Comparison of ENCODE assay signal across 8 mouse cellular contexts in the genomic region with DNA sequence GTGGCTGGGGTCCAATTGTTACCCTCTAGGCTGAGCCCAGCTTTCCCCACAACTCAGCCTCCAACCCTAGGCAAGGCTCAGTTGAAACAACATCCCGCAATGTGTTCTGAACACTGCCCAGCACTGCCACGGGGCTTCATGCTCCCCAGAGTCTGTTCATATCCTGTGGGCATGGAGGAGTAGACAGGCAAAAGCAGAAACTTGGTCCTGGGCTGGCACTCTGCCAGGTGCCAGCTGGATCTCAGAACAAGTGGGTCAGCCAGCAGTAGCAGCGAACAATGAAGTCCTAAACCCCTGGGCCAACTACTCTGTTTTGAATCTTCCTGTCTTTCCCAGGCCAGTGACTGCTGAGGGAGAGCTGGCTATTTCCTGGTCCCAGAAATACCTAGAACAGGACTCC. TPM values are rescaled to one million over a fixed set of nuclear protein-coding genes. Genes with fewer than 3 reads are reported as not detected.
DNase-seq lines count a peak whose midpoint lies in the region; ATAC-seq and TF ChIP-seq lines count a peak whose summit lies in the region.

No protein-coding gene starts in this region.

- H3K4me2 ChIP-seq in forebrain, embryonic 11.5 days (ENCODE audit: low read depth, low read length, severe bottlenecking) = no peak overlapping the region
- H3K4me2 ChIP-seq in lung, postnatal 0 days (replicated peaks; ENCODE audit: low read depth, low read length) = no peak overlapping the region

- no peak for ATAC-seq in forebrain, embryonic 11.5 days (replicated peaks; ENCODE audit: low FRiP score)
- peak; percentile 24 for ATAC-seq in lung, postnatal 0 days
- no peak for ATAC-seq in granulocyte monocyte progenitor cell, adult 5-6 weeks (replicated peaks; ENCODE audit: poor library complexity, severe bottlenecking)

- no peak overlapping the region for H3K4me3 ChIP-seq in forebrain, embryonic 10.5 days
- H3K4me3 ChIP-seq in forebrain, embryonic 11.5 days (ENCODE audit: low read depth, low read length) = no peak overlapping the region
- no peak overlapping the region for H3K4me3 ChIP-seq in lung, postnatal 0 days (ENCODE audit: low read depth, low read length)

- peak overlapping the region; percentile 17; the same call in 1 of the 2 replicates for H3K27ac ChIP-seq in forebrain, embryonic 10.5 days
- H3K27ac ChIP-seq in forebrain, embryonic 11.5 days (ENCODE audit: low read depth, low read length) = no peak overlapping the region
- peak overlapping the region; percentile 76 for H3K27ac ChIP-seq in lung, postnatal 0 days (ENCODE audit: low read length)

- DNase-seq in forebrain, embryonic 10.5 days (ENCODE audit: extremely low spot score, low spot score) = no peak
- no peak for DNase-seq in forebrain, embryonic 11.5 days (ENCODE audit: low spot score)
- peak; percentile 73 to 78 for DNase-seq in right cerebral cortex, postnatal 10 days (ENCODE audit: low spot score in 2 of 2)
- no peak for DNase-seq in right cerebral cortex, postnatal 25 days
- DNase-seq in heart, postnatal 25 days (ENCODE audit: low spot score) = peak; percentile 33
- DNase-seq in lung, postnatal 0 days (ENCODE audit: low spot score) = no peak
- DNase-seq in thymus, postnatal 10 days (ENCODE audit: low spot score in 2 of 2) = no peak

- no peaks in the 10 kb centered on the region; the same call in 1 of the 2 replicates for H3K4me1 ChIP-seq in forebrain, embryonic 10.5 days
- no peaks in the 10 kb centered on the region for H3K4me1 ChIP-seq in forebrain, embryonic 11.5 days (replicated peaks; ENCODE audit: control insufficient read depth, insufficient read depth, low read length)
- H3K4me1 ChIP-seq in lung, postnatal 0 days (ENCODE audit: insufficient read depth, low read depth, low read length) = peaks cover 3% of the 10 kb centered on the region; the same call in 1 of the 2 replicates

- intact Hi-C loops in heart, postnatal 25 days (cut with DNase I) = no loop called here

- no peak for TF ChIP-seq EP300 in lung, postnatal 0 days (IDR thresholded peaks at IDR 0.05)

- 92% methylated on average over 3 of the region's 3 CpGs for WGBS in forebrain, embryonic 10.5 days
- 91% methylated on average over 3 of the region's 3 CpGs for WGBS in forebrain, embryonic 11.5 days
- WGBS in lung, postnatal 0 days = 41% methylated on average over 3 of the region's 3 CpGs

- no peak overlapping the region for H3K9ac ChIP-seq in forebrain, embryonic 11.5 days (ENCODE audit: low read length)
- H3K9ac ChIP-seq in lung, postnatal 0 days (replicated peaks; ENCODE audit: low read depth) = no peak overlapping the region

- peaks cover 70% of the 10 kb centered on the region for H3K36me3 ChIP-seq in forebrain, embryonic 10.5 days (replicated peaks)
- no peaks in the 10 kb centered on the region; the same call in 1 of the 2 replicates for H3K36me3 ChIP-seq in forebrain, embryonic 11.5 days (ENCODE audit: control insufficient read depth, insufficient read depth, low read length)
- H3K36me3 ChIP-seq in lung, postnatal 0 days (ENCODE audit: insufficient read depth, low read length) = peaks cover 12% of the 10 kb centered on the region; the same call in 1 of the 2 replicates

- no peaks in the 10 kb centered on the region for H3K9me3 ChIP-seq in forebrain, embryonic 10.5 days
- no peaks in the 10 kb centered on the region for H3K9me3 ChIP-seq in forebrain, embryonic 11.5 days (ENCODE audit: control insufficient read depth, low read length)
- no peaks in the 10 kb centered on the region for H3K9me3 ChIP-seq in lung, postnatal 0 days (ENCODE audit: low read length)

- no peak for TF ChIP-seq CTCF in lung, postnatal 0 days (IDR thresholded peaks at IDR 0.05)

- H3K27me3 ChIP-seq in forebrain, embryonic 10.5 days (ENCODE audit: poor library complexity, severe bottlenecking) = no peaks in the 10 kb centered on the region
- no peaks in the 10 kb centered on the region for H3K27me3 ChIP-seq in forebrain, embryonic 11.5 days (ENCODE audit: control insufficient read depth, insufficient read depth, low read length)
- no peaks in the 10 kb centered on the region for H3K27me3 ChIP-seq in lung, postnatal 0 days (replicated peaks; ENCODE audit: insufficient read depth, low read length)

RNA-seq across cellular contexts. Expression of a gene that starts 8.6 kb away (rescaled TPM):
- 3.7 and 3.8 TPM in 2 replicates for polyA plus RNA-seq in forebrain, embryonic 10.5 days (2016; fragmentation: Nextera tagmentation; extraction: Ambion mirVana)
- 3.2 TPM in 2 replicates for polyA plus RNA-seq in forebrain, embryonic 11.5 days (2014; fragmentation: Nextera tagmentation; extraction: Ambion mirVana)
- 10 to 100 TPM; 13.9 to 17.8 TPM for total RNA-seq in heart, postnatal 25 days (2021)
- polyA plus RNA-seq in lung, postnatal 0 days (2015; fragmentation: Nextera tagmentation; extraction: Ambion mirVana) = 18.5 and 20.0 TPM in 2 replicates
- 21.3 and 29.3 TPM in 2 replicates for total RNA-seq in granulocyte monocyte progenitor cell, adult 5-6 weeks (2014; fragmentation: Nextera tagmentation)
- 11.0 and 19.0 TPM in 2 replicates for total RNA-seq in granulocyte monocyte progenitor cell, adult 5-6 weeks (2017)

RNA-seq across cellular contexts. Expression of a gene that starts 40.4 kb away (rescaled TPM):
- 8.4 TPM in 2 replicates for polyA plus RNA-seq in forebrain, embryonic 10.5 days (2016; fragmentation: Nextera tagmentation; extraction: Ambion mirVana)
- 10.1 and 11.3 TPM in 2 replicates for polyA plus RNA-seq in forebrain, embryonic 11.5 days (2014; fragmentation: Nextera tagmentation; extraction: Ambion mirVana)
- total RNA-seq in heart, postnatal 25 days (2021) = 10 to 100 TPM in 1 of 2 experiments, 1 to 10 TPM in 1; 10.0 to 10.7 TPM
- polyA plus RNA-seq in lung, postnatal 0 days (2015; fragmentation: Nextera tagmentation; extraction: Ambion mirVana) = 8.1 and 9.4 TPM in 2 replicates
- 8.6 and 13.2 TPM in 2 replicates for total RNA-seq in granulocyte monocyte progenitor cell, adult 5-6 weeks (2014; fragmentation: Nextera tagmentation)
- total RNA-seq in granulocyte monocyte progenitor cell, adult 5-6 weeks (2017) = 3.9 and 4.8 TPM in 2 replicates

Comparison
In these comparisons a context has a peak if more than half of its experiments do, and no peak if none do; other contexts are left out.
1. DNase-seq: peak in right cerebral cortex, postnatal 10 days (2 of 2) and heart, postnatal 25 days (single experiment); none in forebrain, embryonic 10.5 days (single experiment), forebrain, embryonic 11.5 days (single experiment), right cerebral cortex, postnatal 25 days (single experiment), lung, postnatal 0 days (single experiment) and thymus, postnatal 10 days (0 of 2).